Mouse (Mus musculus) cerebellum, adult 2 months (tissue): ENCODE results near the gene Lipe.

ENCODE experiments used
- CTCF ChIP-seq: fragments of 200-500 bp; IDR thresholded peaks from 2 replicates; pipeline ENCODE4 v1.5.1; 2011; ENCODE audit warnings: low read depth, mild to moderate bottlenecking, control low read depth, low read length, moderate library complexity, borderline replicate concordance; ENCODE audit not compliant: insufficient read depth
- POLR2A ChIP-seq: fragments of 200-500 bp; IDR thresholded peaks from 2 replicates; pipeline ENCODE4 v1.6.1; 2011; ENCODE audit warnings: low read length, control low read depth, borderline replicate concordance; ENCODE audit not compliant: insufficient read depth

DNA sequence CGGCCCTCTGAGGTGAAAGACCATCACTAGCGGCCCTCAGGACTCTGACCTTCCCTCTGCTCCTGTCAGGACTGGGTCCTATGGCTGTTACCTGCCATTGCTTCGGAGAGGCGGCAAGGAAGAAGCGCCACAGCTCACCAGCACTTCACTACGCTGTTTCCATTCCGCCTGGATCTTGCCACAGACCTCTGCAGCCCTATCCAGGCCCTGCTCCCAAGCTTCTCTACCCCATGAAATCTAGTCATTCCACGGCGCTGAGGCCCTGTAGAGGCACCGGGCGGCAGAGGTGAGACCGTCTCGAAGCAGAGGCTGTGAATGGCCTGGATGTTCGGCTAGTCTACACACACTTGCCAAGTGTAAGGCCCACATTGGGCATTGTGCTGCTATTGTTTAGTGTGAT is 1.9 kb downstream of the Lipe start:
- TF ChIP-seq CTCF (no peak), POLR2A (no peak)
